Mouse (Mus musculus): Measurements from ENCODE around the gene Zfp791. TPM values are rescaled to one million over a fixed set of nuclear protein-coding genes. Genes with fewer than 3 reads are reported as not detected.

Zfp791 gene
- polyA plus RNA-seq, 1 experiment from 2014 or later: 1.9 TPM

GRCm38 (mm10) chr8:85059879-85060616, 62.8 kb downstream of the Zfp791 start, which contains the start of gene Fbxw9:
TSS of gene Fbxw9 (plus strand) at chr8:85060055.
- peak; percentile 96 for DNase-seq (ENCODE audit: low spot score)
- under 1% methylated on average over 53 of the region's 53 CpGs for WGBS
- Histone ChIP-seq H3K4me1 (peaks cover 12% of the 10 kb centered on the region), H3K4me3 (peak within 1 kb of the TSS; percentile 89), H3K27ac (peak within 1 kb of the TSS; percentile 68), H3K9me3 (replicated peaks) (no peaks in the 10 kb centered on the region), H3K36me3 (peaks cover 39% of the 10 kb centered on the region), H3K27me3 (ENCODE audit: low read depth, poor library complexity, severe bottlenecking) (no peaks in the 10 kb centered on the region)

Small RNAs within 50 kb of the gene (microRNA-seq; reads per million reads assigned to microRNA genes)
- 17.9 reads per million, percentile 27 among the genes with 10 or more reads in this experiment for gene Gm23388
- not detected for gene Mir7070

Other genes with a start within 250 kb of the Zfp791 start
- 44.5 and 54.2 TPM in 2 replicates for gene Gcdh, start 229.2 kb downstream of the Zfp791 start, polyA plus RNA-seq (2016; fragmentation: Nextera tagmentation; extraction: Ambion mirVana)
- gene Klf1, start 221.2 kb downstream of the Zfp791 start, polyA plus RNA-seq (2016; fragmentation: Nextera tagmentation; extraction: Ambion mirVana): 14.0 and 18.7 TPM in 2 replicates
- 6.4 and 8.2 TPM in 2 replicates for gene Dnase2a, start 214.5 kb downstream of the Zfp791 start, polyA plus RNA-seq (2016; fragmentation: Nextera tagmentation; extraction: Ambion mirVana)
- 0.09 and 0.16 TPM in 2 replicates for gene Mast1, start 185.7 kb downstream of the Zfp791 start, polyA plus RNA-seq (2016; fragmentation: Nextera tagmentation; extraction: Ambion mirVana)
- 0.44 and 0.58 TPM in 2 replicates for gene Rtbdn, start 176.1 kb downstream of the Zfp791 start, polyA plus RNA-seq (2016; fragmentation: Nextera tagmentation; extraction: Ambion mirVana)
- not detected in 2 replicates for gene Gm49661, start 153.7 kb downstream of the Zfp791 start, polyA plus RNA-seq (2016; fragmentation: Nextera tagmentation; extraction: Ambion mirVana)
- 1,175 and 1,260 TPM in 2 replicates for gene Prdx2, start 153.5 kb downstream of the Zfp791 start, polyA plus RNA-seq (2016; fragmentation: Nextera tagmentation; extraction: Ambion mirVana)
- gene Rnaseh2a, start 153.3 kb downstream of the Zfp791 start, polyA plus RNA-seq (2016; fragmentation: Nextera tagmentation; extraction: Ambion mirVana): 156 and 168 TPM in 2 replicates
- 9.9 and 14.4 TPM in 2 replicates for gene Junb, start 144.4 kb downstream of the Zfp791 start, polyA plus RNA-seq (2016; fragmentation: Nextera tagmentation; extraction: Ambion mirVana)
- gene Hook2, start 132.5 kb downstream of the Zfp791 start, polyA plus RNA-seq (2016; fragmentation: Nextera tagmentation; extraction: Ambion mirVana): 16.0 and 19.1 TPM in 2 replicates
- gene Best2, start 108.6 kb downstream of the Zfp791 start, polyA plus RNA-seq (2016; fragmentation: Nextera tagmentation; extraction: Ambion mirVana): not detected in 2 replicates
- gene Asna1, start 97.8 kb downstream of the Zfp791 start, polyA plus RNA-seq (2016; fragmentation: Nextera tagmentation; extraction: Ambion mirVana): 161 and 163 TPM in 2 replicates
- gene Trir, start 96.3 kb downstream of the Zfp791 start, polyA plus RNA-seq (2016; fragmentation: Nextera tagmentation; extraction: Ambion mirVana): 138 and 157 TPM in 2 replicates
- gene Tnpo2, start 86.2 kb downstream of the Zfp791 start, polyA plus RNA-seq (2016; fragmentation: Nextera tagmentation; extraction: Ambion mirVana): 28.1 and 28.4 TPM in 2 replicates
- gene Fbxw9, start 63.0 kb downstream of the Zfp791 start, polyA plus RNA-seq (2016; fragmentation: Nextera tagmentation; extraction: Ambion mirVana): 19.9 and 23.1 TPM in 2 replicates
- 0.79 TPM in 1 of 2 replicates, not detected in the other for gene Gm5741, start 55.1 kb downstream of the Zfp791 start, polyA plus RNA-seq (2016; fragmentation: Nextera tagmentation; extraction: Ambion mirVana)
- 70.2 and 79.0 TPM in 2 replicates for gene Dhps, start 51.3 kb downstream of the Zfp791 start, polyA plus RNA-seq (2016; fragmentation: Nextera tagmentation; extraction: Ambion mirVana)
- gene Wdr83os, start 42.4 kb downstream of the Zfp791 start, polyA plus RNA-seq (2016; fragmentation: Nextera tagmentation; extraction: Ambion mirVana): 109 and 116 TPM in 2 replicates
- 62.5 and 66.4 TPM in 2 replicates for gene Wdr83, start 41.8 kb downstream of the Zfp791 start, polyA plus RNA-seq (2016; fragmentation: Nextera tagmentation; extraction: Ambion mirVana)
- gene Man2b1, start 39.8 kb downstream of the Zfp791 start, polyA plus RNA-seq (2016; fragmentation: Nextera tagmentation; extraction: Ambion mirVana): 22.4 and 25.2 TPM in 2 replicates
- gene Cks1brt, start 28.8 kb upstream of the Zfp791 start, polyA plus RNA-seq (2016; fragmentation: Nextera tagmentation; extraction: Ambion mirVana): not detected in 2 replicates
- gene Olfr371, start 102.9 kb upstream of the Zfp791 start, polyA plus RNA-seq (2016; fragmentation: Nextera tagmentation; extraction: Ambion mirVana): not detected in 2 replicates
- 156 and 158 TPM in 2 replicates for gene Orc6, start 176.5 kb upstream of the Zfp791 start, polyA plus RNA-seq (2016; fragmentation: Nextera tagmentation; extraction: Ambion mirVana)
- gene Vps35, start 176.7 kb upstream of the Zfp791 start, polyA plus RNA-seq (2016; fragmentation: Nextera tagmentation; extraction: Ambion mirVana): 128 and 137 TPM in 2 replicates

Data from limb, embryonic 10.5 days (tissue).